Mouse (Mus musculus) frontal cortex, postnatal 36 days (tissue): Measurements from ENCODE around the gene Acp5.
A peak's percentile ranks its signal among the peaks of the same experiment; 100 is the strongest.
"Not testable (repeated sequence)": the region's sequence is repeated elsewhere in the genome, so short reads cannot be mapped to it uniquely, and the experiment has no call there.

Experiments used
- DNase-seq, 2 experiments: peaks; one replicate each; pipeline ENCODE4 v3.0.0; 2022; ENCODE audit warnings: low spot score in 2 of 2

The Acp5 gene

GRCm38 (mm10) chr9:22135644-22136390, at the start of gene Acp5:
Gene Acp5, minus strand, starts transcription at chr9:22135711.
- no peak for DNase-seq

GRCm38 (mm10) chr9:22172318-22172717, 36.8 kb upstream of the Acp5 start:
- DNase-seq, result no peak

DNA sequence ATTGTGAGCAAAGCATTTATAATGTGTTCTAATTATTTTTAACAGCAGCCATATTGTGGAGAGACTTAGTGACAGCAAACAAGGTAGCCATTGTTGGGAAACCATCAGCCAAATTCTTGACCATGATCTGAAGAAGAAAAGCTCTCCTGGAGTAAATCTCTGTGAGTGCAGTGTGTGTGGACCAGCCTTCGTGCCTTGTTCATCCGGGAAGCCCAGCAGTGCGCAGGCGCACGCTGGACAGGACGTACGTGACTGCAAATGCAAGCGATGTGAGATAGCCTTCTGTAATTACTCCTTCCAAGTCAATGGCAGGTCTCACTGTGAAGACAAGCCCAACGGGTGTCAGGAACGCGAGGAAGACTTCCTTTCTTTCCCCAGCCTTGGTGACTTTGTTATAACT, 33.8 kb upstream of the Acp5 start:
- DNase-seq, result no peak

GRCm38 (mm10) chr9:22167751-22168150, 32.2 kb upstream of the Acp5 start:
- DNase-seq, result no peak

GRCm38 (mm10) chr9:22166686-22167085, 31.2 kb upstream of the Acp5 start:
- DNase-seq, result no peak

DNA sequence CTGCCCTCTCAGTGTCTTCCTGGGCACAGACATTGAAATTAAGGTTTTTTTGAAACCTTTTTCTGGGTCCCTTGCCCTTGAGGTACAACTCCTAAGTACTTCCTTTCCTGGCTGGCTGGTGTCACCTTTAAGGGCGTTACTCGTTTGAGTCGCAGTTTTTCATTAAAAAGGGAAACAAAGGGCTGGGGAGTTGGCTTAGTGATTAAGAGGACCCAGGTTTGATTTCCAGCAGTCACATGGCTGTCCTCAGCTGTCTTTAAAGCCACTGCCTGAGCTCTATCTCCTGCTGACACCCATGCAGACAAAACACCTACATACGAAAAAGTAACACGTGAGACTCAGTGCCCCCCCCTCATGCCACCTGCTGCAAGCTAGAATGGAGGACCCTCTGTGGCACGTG, 30.5 kb upstream of the Acp5 start:
- DNase-seq, result no peak

DNA sequence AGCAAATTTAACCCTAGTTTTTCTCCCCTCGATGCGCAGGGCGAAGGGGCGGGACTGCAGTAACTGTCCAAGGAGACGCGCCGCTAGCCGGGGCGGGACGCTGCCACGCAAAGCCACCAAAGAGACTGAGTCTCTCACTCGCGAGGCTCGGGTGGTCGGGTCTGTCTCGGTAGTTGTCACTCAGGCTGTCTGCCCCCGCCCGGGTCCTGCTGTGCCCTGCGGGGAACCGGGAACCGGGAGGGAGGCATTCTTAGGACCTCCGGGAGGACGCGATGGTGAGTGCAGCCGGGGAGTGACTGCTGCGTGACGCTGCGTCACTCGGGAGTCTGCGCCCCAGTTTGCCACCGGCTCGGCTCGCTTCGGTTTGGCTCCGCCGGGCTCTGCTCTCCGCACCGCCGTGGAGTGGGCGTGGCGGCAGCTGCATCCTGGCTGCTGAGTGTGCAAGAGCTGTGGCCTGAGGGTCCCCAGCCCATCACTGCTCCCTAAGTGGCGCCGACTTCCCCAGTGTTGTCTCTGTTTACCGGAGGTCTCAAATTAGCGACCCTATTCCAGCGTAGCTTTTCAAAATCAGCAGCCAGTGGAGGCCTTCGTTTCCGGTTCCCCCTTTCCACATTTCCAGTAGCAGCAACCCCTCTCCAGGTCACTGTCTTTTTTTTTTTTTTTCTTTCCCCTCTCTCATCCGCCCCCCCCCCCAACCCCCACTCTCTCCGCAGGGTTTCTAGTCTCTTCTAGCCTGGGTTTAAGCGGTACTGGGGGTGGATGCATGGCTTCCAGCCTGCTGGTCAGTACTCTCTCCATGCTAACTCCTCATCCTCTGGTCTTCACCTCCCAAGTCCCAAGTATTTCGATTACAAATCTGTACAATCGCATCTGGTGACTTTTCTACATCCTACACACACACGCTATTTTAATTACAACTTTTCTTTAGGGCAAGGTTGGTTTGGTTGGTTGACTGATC, 29.5 kb upstream of the Acp5 start:
- peak; percentile 62 to 64 for DNase-seq

- DNase-seq, result no peak
Observed at GRCm38 (mm10) chr9:22162912-22163311, 27.4 kb upstream of the Acp5 start.

DNA sequence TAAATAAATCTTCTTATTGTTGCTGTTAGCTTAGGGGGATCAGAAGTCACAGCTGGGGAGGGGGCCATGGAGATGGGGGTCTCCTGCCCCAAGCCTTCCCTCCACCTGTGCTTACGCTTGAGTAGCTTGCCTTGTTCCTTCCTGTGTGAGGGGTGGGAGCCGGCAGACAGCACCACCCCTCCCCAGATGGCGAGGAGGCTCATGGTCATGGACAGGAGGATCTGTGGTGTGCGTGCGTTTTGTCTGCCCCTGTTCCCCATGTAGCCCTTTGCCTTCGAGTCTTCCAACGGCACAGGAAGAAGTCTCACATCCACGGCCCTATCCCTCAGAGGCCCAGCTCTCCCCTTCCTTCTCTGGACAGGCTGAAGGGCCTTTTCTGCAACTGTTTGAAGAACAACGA, 26.8 kb upstream of the Acp5 start:
- DNase-seq, result no peak

- DNase-seq, result no peak
Observed at GRCm38 (mm10) chr9:22161299-22161698, 25.8 kb upstream of the Acp5 start.

- DNase-seq, result peak in 1 of 2 experiments; percentile 18
Observed at GRCm38 (mm10) chr9:22157516-22158265, 22.2 kb upstream of the Acp5 start.

GRCm38 (mm10) chr9:22156497-22157245, 21.2 kb upstream of the Acp5 start, which contains the start of gene Pigyl:
Gene Pigyl, plus strand, starts transcription at chr9:22156846.
- DNase-seq, result peak; percentile 96 to 97

DNA sequence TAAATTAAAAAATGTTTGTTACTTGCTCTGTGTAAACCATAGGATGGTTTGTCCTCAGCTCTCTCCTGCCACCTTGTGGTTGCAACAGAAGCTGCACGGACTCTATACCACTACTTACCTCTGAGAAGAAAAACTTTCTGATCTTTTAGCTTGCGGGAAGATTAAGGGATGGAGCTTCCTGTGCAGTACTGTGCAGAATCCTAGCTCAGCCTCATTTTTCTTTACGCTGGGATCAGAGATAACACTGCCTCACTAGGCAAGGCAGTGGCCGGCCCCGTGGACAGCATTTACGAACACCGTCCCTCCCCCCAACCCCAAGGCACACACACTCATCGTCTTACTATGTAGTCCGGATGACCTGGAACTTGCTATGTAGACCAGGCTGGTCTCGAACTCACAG, 20.1 kb upstream of the Acp5 start:
- peak; percentile 53 to 72 for DNase-seq

GRCm38 (mm10) chr9:22153810-22154209, 18.3 kb upstream of the Acp5 start:
- DNase-seq, result no peak

- no peak for DNase-seq
Observed at GRCm38 (mm10) chr9:22150946-22151345, 15.4 kb upstream of the Acp5 start.

DNA sequence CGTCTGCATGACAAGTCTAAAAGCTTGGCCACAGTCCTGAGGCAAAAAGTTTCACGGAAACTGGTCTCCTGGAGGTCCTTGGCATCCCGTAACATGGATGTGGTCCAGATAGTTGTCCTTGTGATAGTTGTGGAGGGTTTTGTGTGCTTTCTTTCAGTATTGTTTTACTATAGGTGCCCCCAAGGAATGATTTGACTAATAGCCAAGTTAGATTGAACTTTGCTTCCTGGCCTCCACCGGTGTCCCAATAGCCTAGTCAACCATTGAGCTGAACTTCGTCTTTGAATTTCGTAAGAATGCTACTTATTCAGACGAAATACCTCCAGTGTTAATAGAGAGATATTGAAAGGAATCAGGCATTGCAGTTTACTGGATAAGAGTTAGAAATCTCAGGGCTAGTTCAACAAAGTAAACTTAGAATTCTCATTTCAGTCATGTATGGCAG, 14.8 kb upstream of the Acp5 start:
- not testable (repeated sequence) for DNase-seq

- no peak for DNase-seq
Observed at GRCm38 (mm10) chr9:22149426-22150248, 14.1 kb upstream of the Acp5 start.

- no peak for DNase-seq
Observed at GRCm38 (mm10) chr9:22144304-22144965, 8.9 kb upstream of the Acp5 start.
